Mouse (Mus musculus) urinary bladder, adult 18-20 months (tissue): ENCODE measurements around the gene Arhgef3.

Experiments
- DNase-seq, 2 experiments: peaks; one replicate each; pipeline ENCODE4 v3.0.0; 2022; ENCODE audit warnings: low spot score in 2 of 2, mixed read lengths in 2 of 2

Gene Arhgef3

DNA sequence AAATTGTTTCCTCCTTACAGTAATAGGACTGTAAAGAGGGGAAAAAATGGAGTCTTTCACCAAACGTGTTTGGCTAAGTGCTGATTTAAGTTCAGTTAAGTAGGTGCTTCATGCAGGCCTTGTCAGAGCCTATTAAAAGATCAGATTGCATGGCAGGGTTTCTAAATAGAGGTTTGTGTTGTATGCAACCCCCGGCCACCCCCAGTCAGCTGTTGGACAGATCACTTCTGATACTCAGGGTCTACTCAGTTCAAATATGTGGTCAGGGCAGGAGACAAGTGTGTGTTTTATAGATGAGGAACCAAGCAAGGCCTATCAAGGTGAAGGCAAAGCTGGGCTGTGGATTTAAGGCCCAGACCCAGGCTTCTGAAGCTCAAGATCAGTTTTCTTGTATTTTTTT, 44.1 kb downstream of the Arhgef3 start:
- no peak for DNase-seq

DNA sequence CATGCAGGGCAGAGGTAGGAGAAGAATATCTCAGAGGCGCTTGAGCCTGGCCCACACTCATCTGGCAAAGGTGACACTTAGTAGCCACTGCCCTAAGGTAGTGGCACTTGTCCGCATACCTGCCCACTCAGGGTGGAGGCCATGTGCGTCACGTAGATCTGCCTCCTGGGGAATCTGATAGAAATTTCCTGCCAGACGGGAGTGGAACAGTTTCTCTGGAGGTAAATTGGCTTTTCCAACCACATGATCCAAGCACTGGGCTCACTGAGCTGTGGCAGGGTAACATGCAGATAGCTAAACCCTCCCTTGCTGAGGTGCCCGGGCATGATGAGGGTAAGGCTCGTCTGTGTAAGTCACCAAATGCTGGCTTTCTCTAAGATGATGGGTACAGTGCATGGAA, 46.1 kb downstream of the Arhgef3 start:
- DNase-seq: no peak

DNA sequence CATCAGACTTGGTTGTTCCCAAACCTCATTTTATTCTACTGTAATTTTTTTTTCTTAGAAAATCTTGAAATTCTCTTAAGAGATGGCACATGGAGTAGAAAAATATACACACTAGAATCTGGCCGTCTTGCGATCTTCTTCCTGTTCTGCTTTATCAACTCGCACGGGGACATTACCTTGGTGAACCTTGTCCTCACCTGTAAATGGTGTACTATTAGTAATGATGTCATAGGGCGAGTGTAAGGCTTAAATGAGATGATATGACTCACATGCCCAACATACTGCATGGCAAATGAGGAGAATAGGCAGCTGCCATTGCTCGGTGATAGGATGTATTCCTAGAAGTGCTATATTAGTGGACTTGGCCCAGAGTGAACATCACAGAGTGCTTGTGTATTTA, 49.9 kb downstream of the Arhgef3 start:
- DNase-seq: no peak

DNA sequence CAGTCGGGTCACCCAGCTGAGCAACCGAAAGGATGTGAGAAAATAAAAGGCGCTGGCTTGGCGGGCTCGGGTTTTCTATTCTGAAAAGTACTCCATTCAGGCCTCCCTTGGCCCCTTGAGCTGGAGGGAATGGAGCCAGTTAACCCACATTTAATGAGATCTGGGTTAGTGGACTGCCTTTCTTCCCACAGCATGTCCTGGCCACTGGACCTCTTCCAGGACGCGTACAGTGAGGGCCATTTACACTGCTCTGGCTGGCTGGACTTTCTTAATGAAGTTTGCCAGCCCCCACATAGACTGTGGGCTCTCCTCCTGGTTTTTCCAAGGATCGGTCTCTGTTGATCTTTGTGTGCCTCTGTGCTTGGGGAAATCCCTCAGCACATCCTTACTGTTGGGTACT, 52.1 kb downstream of the Arhgef3 start:
- no peak for DNase-seq

DNA sequence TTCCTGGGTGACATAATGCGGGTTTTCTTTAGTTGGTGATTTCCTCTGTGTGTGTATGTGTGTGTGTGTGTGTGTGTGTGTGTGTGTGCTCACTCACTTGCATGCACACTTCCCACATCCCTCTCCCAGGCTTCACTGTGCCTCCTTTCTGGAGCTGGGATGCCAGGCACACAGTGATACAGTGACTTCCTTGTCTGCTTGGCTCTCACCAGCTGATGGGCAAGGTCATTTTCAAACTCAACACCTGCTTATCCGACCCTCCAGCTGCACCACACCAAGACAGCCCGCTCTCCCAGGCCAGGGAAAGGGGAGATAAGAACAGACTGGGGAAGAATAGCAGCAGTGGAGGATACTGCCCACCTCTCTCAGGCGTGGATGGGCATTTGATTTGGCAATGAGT, 52.5 kb downstream of the Arhgef3 start:
- DNase-seq: no peak

DNA sequence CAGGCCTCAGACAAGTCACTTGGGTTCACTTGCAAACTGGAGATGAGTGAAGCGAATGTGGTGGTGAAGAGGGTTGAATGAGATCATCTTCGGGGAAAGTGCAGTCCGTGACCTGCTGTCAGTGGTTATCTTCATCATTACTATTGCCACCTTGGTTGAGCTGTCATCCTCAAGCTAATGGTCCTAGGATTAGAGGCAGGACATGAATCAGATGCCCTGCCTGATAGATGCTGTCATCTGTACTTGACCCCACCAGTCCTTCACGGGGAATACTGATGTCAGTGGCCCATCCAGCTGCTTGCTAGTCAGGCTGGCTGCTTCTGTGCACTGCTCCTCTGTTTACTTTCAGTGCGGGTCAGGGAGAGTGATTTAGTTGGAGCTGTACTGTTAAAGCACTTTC, 53.7 kb downstream of the Arhgef3 start:
- no peak for DNase-seq

DNA sequence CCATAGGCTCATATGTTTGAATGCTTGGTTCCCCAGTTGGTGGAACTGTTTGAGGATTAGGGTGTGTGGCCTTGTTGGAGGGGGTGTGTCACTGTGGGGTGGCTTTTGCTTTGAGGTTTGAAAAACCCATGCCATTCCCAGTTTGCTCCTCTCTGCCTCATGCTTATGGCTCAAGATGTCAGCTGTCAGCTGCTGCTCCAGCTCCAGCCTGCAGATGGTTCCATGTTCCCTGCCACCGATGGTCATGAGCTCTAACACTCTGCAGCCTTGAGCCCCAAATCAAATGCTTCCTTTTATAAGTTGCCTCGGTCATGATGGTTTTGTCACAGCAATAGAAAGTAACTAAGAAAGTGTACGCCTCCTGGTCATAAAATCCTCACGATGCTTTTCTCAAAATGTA, 54.6 kb downstream of the Arhgef3 start:
- DNase-seq: no peak

DNA sequence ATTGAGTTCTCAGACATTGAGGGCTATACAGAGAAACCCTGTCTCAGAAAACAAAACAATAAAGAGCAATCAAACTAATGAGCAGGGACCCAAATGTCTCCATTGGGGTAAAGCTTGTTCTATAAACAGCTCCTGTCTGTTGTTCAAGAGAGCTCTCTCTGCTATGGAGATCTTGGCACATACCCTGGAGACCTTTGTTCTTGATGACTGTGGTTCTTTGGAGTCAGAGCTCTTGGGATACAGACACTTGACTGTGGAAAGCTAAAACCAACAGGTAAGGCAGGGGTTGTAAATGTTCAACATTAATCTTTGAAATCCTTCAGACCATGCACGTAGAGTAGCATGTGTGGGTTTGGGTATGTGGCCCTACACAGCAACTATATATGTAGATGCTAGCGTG, 55.7 kb downstream of the Arhgef3 start:
- no peak for DNase-seq

DNA sequence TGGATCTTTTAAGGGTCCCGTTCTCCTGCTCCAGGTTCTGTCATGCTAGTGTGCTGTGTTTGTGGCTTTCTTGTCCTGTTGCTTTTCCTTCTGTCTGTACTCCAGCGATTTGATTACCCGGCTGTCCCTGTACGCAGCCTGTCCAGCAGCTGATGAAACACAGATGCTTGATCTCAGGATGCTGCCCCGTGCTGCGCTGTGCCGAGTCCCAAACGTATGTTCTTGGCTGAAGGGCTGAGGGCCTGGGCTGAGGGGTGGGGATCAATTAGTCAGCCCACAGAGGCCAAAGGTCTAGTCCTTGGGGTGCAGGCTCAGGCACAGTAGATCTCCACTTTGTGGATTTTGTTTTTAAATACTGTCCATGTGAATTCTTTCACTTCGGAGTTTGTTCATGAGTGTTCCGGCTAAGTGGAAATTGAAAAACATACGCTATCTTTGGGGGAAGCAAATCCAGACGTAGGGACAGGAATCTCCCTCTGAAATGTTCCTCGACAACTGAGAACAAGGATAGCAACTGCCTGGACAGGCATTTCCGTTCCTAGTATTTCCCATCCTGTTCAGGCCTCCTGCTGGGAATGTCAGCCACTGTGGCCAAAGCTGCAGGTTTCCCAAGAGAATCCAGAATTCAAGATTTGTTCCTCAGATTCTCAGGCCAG, 56.6 kb downstream of the Arhgef3 start:
- peak in 1 of 2 experiments; percentile 53 for DNase-seq

DNA sequence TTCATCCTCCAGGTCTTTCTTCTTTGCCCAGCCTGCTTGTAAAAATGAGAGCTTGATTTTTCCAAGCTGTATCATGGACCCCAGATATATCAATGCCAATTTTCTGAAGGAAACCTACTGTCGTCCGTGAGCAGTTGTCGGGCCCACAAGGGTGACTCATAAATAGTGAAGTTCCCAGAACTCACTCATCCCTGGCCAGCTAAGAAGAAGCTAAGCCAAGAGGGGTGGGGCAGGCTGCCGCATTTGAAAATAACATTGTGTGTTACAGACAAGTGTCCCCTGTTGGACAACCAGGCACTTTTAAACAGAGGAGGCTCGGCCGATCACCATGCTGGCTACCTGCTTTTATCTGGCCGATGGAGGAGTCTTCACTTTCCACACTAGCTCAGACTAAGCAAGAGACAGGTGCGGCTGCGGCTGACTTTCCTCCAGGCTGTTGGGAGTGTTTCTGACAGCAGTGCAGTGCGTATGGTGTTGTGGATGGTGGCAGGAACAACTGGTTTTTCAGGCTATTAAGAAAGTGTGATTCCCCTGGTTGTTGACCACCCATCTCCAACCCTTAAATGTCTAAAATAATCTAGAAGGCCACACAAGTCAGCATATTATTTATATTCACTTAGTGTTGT, 58.6 kb downstream of the Arhgef3 start:
- DNase-seq: peak in 1 of 2 experiments; percentile 69

DNA sequence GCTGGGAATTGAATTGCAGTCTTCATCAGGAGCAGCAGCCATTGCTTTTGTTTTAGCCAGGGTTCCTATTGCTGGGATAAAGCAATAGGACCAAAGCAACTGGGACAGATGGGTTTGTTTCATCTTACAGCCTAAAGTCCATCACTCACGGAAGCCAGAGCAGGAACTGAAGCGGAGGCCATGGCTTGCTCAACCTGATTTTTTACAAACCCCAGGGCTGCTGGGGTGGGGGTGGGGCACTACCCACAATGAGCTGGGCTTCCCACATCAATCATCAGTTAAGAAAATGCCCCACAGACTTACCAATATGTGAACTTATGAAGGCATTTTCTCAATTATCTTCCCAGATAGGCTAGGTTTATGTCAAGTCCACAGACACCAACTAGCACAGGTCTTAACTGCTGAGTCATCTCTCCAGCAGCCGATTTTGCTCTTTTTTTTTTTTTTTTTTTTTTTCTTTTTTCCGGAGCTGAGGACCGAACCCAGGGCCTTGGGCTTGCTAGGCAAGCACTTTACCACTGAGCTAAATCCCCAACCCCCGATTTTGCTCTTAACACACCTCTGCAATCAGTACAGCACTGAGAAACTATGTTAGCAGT, 59.6 kb downstream of the Arhgef3 start:
- DNase-seq: no peak

DNA sequence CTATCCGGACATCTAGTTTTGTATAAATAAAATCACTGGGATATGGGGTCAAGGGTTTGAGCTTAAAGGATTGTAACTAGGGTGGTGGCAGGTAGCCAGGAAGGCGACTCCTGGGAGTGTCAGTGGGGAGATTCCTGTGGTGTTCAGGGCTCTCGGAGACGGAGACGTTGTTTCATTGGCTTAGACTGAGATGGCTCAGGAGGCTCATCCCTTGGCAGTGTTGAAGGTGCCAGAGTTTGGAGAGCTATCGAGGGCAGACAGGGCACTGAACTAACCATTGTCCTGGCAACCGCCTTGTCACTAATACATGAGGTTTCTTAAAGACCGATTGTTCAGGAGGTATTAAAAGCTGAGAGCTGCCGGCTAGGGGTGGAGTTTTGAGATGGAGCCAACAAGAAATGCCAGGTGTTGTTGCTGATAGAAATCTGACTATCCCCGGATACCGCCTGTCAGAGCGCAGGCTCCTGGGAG, 60.2 kb downstream of the Arhgef3 start:
- no peak for DNase-seq

DNA sequence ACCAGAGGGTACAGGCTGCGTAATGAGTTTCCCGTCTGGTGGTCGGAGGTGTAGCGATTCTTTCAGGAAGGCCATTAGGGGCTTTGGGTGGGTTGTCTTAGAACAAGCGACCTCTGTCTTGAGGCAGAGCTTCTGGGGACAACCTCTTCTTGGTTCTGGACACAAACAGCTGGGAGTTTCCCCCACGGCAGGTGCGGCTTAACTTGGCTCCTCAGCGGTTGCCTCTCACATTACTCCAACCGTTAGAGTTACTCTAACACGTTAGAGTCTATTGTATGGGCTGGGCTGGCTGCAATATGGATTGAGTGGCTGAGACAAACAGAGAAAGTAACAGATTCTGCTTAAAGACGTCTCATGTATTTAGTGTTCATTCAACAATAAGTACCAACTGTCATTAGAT, 60.6 kb downstream of the Arhgef3 start:
- no peak for DNase-seq

DNA sequence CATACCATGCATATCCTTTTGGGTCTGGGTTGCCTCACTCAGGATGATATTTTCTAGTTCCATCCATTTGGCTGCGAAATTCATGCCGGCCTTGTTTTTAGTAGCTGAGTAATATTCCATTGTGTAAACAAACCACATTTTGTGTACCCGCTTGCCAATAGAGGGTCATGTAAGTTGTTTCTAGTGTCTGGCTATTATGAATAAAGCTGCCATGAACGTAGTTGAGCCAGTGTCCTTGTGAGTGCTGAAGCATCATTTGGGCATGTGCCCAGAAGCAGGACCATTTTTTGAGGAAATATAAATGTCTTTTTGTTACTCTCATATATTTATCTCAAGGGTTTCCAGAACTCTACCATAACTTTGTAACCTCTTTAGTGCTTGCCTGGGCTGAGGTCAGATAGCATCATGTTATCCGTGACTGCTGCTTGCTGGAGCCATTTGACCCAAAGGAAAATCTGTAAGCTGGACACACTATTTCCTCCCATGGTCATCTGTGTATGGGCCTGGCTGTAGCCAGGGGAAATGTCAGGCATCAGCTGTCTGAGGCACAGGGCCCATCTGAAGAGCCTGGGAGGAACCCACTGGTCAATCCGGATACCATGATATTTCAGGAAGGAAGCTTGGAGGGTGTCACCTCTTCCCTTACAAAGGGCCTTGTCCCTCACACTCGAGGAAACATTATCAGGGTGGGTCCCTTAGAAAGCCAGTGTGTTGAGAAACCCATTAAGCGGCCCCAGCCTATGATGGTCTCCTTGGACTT, 63.3 kb downstream of the Arhgef3 start:
- no peak for DNase-seq

DNA sequence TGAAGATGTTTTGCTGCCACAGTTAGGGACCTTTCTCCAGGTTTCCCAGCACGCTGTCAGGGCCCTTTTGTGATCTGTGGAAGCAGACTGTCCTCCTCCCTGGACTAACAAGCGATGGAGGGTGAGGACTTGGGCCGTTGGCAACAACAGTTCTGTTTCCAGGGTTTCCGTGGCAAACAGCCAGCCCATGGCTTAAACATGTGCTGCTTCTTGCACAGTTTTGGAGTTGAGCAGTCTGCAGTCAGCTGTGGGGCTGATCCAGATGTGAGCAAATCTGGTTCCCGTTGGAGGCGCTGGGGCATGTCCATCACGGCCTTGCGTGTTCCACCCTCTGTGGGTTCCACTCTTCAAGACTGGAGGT, 63.8 kb downstream of the Arhgef3 start:
- DNase-seq: peak in 1 of 2 experiments; percentile 80

DNA sequence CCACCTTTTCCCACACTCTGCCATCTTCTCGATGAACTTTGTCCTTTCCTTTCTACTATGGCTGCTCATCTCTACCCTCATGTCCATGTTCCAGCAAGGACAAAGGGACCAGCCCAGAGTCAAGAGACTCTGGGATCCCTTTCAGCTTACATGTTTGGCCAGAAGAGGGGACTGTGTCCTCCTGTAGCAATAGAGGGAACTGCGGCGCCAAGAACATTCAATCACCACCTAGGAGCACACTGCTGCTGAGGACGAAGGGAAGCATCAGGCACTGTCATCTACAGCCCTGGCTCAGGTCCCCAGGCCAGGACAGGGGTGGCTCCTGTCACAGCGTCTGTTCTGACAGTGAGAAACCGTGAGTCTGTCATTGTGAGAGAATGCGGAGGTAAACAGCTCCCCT, 65.1 kb downstream of the Arhgef3 start:
- no peak for DNase-seq

DNA sequence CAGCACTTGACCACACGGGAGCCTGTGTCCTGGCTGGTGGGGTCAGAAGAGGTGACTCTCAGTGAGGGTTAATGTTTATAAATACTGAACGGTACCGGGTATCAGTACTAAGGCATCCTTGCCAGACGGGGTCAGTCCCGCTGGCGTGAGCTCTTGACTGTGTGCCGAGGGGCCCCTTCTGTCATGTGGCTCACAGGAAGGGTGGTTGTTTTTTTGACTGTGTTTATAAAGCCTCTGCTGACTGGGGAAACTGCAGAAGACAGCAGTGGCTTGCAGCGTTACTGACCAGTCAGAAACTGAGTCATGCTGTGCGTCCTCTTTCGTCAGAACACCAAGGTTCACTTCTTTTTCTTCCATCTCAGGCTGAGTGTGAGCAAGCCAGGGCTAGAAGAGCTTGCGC, 67.4 kb downstream of the Arhgef3 start:
- DNase-seq: no peak

DNA sequence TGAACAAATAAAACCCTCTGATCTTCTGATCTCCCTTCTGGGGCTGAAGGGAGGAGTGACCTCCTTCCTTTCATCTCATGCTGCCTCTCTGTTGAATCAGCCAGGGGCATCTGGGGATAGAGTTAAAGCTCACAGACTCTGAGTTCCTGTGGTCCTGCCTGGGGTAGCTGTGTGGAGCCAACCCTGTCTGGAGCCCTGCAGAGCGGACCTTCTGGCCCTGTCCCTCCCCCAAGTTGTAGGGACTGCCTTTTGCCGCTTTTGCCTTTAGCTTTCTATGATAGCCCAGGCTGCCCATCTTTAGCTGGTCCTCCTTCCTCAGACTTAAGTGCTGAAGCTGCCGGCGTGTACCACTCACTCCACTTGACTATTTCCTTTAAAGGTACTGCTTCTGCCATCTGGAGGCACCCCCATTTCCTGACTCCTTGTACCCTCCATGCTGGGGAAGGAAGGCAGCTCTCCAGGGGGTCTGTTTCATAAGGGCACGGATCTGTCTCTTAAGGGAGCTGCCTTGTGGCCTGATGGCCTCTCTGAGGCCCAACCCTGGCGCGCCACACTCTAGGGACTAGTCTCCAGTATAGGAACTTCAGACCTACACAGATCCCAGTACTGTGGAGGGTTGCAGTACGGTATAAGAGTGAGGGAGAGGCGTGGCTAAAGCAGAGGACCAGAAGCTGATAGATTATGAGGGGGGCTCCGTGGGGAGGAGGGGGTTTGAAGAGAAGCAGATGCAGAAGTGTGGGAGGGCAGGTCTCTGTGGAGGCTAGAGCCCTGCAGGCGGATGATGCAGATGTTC, 68.1 kb downstream of the Arhgef3 start:
- no peak for DNase-seq

DNA sequence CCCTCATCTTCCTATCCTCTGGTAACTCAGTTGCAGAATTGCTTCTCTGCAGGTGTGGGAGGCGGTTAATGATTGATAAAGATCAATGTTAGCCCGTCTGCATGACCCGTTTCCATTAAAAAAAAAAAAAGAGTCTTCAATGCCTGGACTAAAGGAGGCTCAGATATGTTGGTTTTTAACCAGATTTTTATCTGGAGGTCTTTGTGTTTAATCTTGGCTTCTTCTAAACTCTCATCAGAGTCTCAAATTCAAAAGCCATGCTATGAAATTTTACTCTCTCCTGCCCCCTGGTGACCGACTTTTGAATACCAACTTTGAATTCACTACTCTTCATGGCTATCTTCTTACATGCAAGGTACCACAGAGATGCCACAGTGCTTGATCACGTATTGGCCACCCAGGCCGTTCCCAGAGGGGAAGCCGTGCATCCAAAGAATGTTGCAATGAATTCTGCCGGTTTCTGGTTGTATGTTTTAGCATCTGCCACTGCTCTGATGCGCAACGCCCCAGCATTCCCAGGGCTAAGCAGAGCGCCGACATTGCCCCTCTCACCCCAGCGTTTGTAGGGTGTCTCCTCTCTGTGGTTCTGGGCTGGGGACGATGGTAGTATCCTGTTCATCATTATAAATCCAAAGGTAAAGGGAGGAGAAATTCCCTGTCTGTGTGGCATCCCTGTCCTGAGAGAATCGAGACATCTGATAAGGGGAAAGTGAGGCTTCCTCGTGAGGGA, 69.0 kb downstream of the Arhgef3 start:
- peak in 1 of 2 experiments; percentile 65 for DNase-seq

DNA sequence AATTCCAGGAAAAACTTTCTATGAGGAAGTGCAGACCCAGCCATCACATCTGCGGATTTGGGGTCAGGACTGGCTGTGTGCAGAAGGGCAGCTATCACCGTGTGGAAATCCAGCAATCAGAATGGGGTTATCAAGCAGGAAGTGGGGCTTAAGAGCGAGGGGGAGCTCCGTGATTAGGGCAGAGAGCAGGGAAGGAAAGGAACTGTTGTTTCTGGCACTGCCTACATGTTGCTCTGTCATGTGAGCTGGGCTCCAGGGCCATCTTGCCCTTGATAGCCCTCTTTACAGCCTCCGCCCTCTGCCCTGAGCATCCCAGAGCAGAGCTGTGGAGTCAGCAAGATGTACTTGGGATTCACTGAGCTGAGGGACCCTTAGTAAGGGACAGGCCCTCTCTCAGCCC, 71.2 kb downstream of the Arhgef3 start:
- no peak for DNase-seq

DNA sequence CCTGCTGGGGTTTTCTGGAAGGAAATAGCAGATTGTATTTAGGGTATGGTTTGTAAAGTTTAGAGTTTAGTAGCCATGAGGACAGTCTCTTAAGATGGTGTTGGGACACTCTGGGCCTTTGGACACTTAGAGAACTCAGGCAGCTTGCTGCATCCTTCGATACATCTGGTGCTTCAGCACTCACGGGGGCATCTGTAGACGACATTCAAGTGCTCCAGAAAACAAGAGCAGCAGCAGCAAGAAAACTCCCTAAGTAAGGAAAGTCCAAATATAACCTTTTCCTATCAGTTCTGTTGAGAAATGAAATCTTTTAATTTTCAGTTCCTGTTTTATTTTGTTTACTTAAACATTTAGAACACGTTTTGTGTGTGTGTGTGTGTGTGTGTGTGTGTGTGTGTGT, 71.9 kb downstream of the Arhgef3 start:
- DNase-seq: no peak
